21 mouse cellular contexts compared by ENCODE assay signal in genomic region chr17:34680191-34680590, GRCm38 (mm10). TPM values are rescaled to one million over a fixed set of nuclear protein-coding genes. Genes with fewer than 3 reads are reported as not detected.
A peak's percentile ranks its signal among the peaks of the same experiment; 100 is the strongest.
DNase-seq lines count a peak whose midpoint lies in the region; TF ChIP-seq lines count a peak whose summit lies in the region.
"Had no signal": no experiment of that assay in that cellular context is flagged by ENCODE, and none has a peak within 500 bp of the region (broad histone marks: within the 10 kb centered on the region; RNA-seq: fewer than 3 reads in every experiment).

No protein-coding gene starts in this region.

- no peaks in the 10 kb centered on the region for H3K79me2 ChIP-seq in heart, adult 2 months (replicated peaks; ENCODE audit: control insufficient read depth, insufficient read depth, low read length)

- no peaks in the 10 kb centered on the region for H3K9me3 ChIP-seq in E14TG2a.4 (ENCODE audit: low read length)
- H3K9me3 ChIP-seq: embryonic facial prominence, embryonic 13.5 days; forebrain, embryonic 12.5 days; forebrain, embryonic 15.5 days; hindbrain, embryonic 12.5 days; hindbrain, embryonic 15.5 days had no signal

- no peaks in the 10 kb centered on the region for H3K27me3 ChIP-seq in heart, adult 2 months (ENCODE audit: control insufficient read depth, insufficient read depth, low read length)
- H3K27me3 ChIP-seq in E14TG2a.4 (ENCODE audit: insufficient read depth, low read length), result peaks cover 97% of the 10 kb centered on the region
- H3K27me3 ChIP-seq: forebrain, embryonic 15.5 days; hindbrain, embryonic 15.5 days had no signal

- H3K9ac ChIP-seq in heart, adult 2 months (ENCODE audit: low read depth, low read length), result no peak overlapping the region
- H3K9ac ChIP-seq: forebrain, embryonic 12.5 days; forebrain, embryonic 15.5 days; hindbrain, embryonic 12.5 days; hindbrain, embryonic 15.5 days had no signal

- no peak for TF ChIP-seq EP300 in heart, adult 2 months (IDR thresholded peaks at IDR 0.05; ENCODE audit: insufficient read depth, low read depth, low read length)

- 87% methylated on average over 26 of the region's 26 CpGs for WGBS in heart, adult 2 months

- no peak for TF ChIP-seq CTCF in heart, adult 2 months (IDR thresholded peaks at IDR 0.05)
- no peak for TF ChIP-seq CTCF in E14TG2a.4 (conservative IDR thresholded peaks at IDR 0.05; ENCODE audit: low read length)

- peak; percentile 94 for DNase-seq in heart, adult 11 months
- no peak for DNase-seq in heart, adult 2 months
- DNase-seq in 416B (ENCODE audit: low read depth), result peak; percentile 20
- peak; percentile 47 for DNase-seq in testis, postnatal 10 days (ENCODE audit: low spot score)
- DNase-seq in c-Kit-positive CD71-positive TER-119-positive erythroid progenitor cells, embryonic 14.5 days (ENCODE audit: low spot score), result no peak
- DNase-seq: adrenal gland, adult 8-10 months; adrenal gland, postnatal 25 days; cerebellum, adult 18-20 months; cerebellum, adult 9-10 months; cerebellum, postnatal 14 days; gastrocnemius, postnatal 14 days had no signal

- TF ChIP-seq POLR2A in heart, adult 2 months (IDR thresholded peaks at IDR 0.05; ENCODE audit: insufficient read depth, low read depth, low read length), result no peak

- H3K4me3 ChIP-seq in heart, adult 2 months, result no peak overlapping the region
- H3K4me3 ChIP-seq in E14TG2a.4 (replicated peaks; ENCODE audit: low read length), result peak overlapping the region; percentile 71
- H3K4me3 ChIP-seq: embryonic facial prominence, embryonic 13.5 days; erythroblast, embryonic 14.5 days; forebrain, embryonic 12.5 days; forebrain, embryonic 15.5 days; hindbrain, embryonic 12.5 days; hindbrain, embryonic 15.5 days had no signal

- intact Hi-C loops in heart, adult 2 months (cut with DNase I), result loop anchor here (2.0 kb wide), 1 partner anchor 25 kb away; no protein-coding TSS in a partner anchor

- H3K36me3 ChIP-seq in heart, adult 2 months (ENCODE audit: control insufficient read depth, insufficient read depth, low read length), result no peaks in the 10 kb centered on the region
- H3K36me3 ChIP-seq in E14TG2a.4 (ENCODE audit: insufficient read depth, low read length), result no peaks in the 10 kb centered on the region
- H3K36me3 ChIP-seq: embryonic facial prominence, embryonic 13.5 days; forebrain, embryonic 12.5 days; forebrain, embryonic 15.5 days; hindbrain, embryonic 12.5 days; hindbrain, embryonic 15.5 days had no signal

- H3K4me1 ChIP-seq in heart, adult 2 months (ENCODE audit: control insufficient read depth, insufficient read depth, low read length), result peaks cover 27% of the 10 kb centered on the region
- peaks cover 46% of the 10 kb centered on the region for H3K4me1 ChIP-seq in E14TG2a.4 (replicated peaks; ENCODE audit: low read depth, low read length)
- H3K4me1 ChIP-seq: forebrain, embryonic 12.5 days; hindbrain, embryonic 15.5 days had no signal

- no peak overlapping the region for H3K27ac ChIP-seq in heart, adult 2 months
- H3K27ac ChIP-seq: embryonic facial prominence, embryonic 13.5 days; forebrain, embryonic 12.5 days; forebrain, embryonic 15.5 days; hindbrain, embryonic 12.5 days; hindbrain, embryonic 15.5 days had no signal

RNA-seq across cellular contexts. Expression of gene Tnxb, which starts 9.9 kb away (rescaled TPM):
- 10 to 100 TPM; 28.5 to 28.8 TPM for total RNA-seq in heart, adult 2 months (2021)
- polyA plus RNA-seq in heart, adult 2 months (2012; rRNA removed), result 27.3 and 32.7 TPM in 2 replicates
- polyA plus RNA-seq: activated CD4-positive, CD25-positive, alpha-beta regulatory T cell, adult 4 months; erythroblast, embryonic 14.5 days had no signal

RNA-seq across cellular contexts. Expression of gene Atf6b, which starts 33.2 kb away (rescaled TPM):
- 10 to 100 TPM; 15.3 to 18.4 TPM for total RNA-seq in heart, adult 2 months (2021)
- polyA plus RNA-seq in heart, adult 2 months (2012; rRNA removed), result 25.3 and 27.4 TPM in 2 replicates

RNA-seq across cellular contexts. Expression of gene Fkbpl, which starts 35.6 kb away (rescaled TPM):
- total RNA-seq in heart, adult 2 months (2021), result 1 to 10 TPM; 7.9 TPM
- polyA plus RNA-seq in heart, adult 2 months (2012; rRNA removed), result 4.0 and 8.8 TPM in 2 replicates

RNA-seq across cellular contexts. Expression of gene Prrt1, which starts 50.9 kb away (rescaled TPM):
- 1 to 10 TPM in 1 of 2 experiments, under 1 TPM in 1; 0.86 to 1.4 TPM for total RNA-seq in heart, adult 2 months (2021)
- 2.7 and 7.0 TPM in 2 replicates for polyA plus RNA-seq in heart, adult 2 months (2012; rRNA removed)
- total RNA-seq: hematopoietic stem cell, adult 5-6 weeks had no signal
- polyA plus RNA-seq: erythroblast, embryonic 14.5 days; heart, embryonic 11.5 days had no signal

RNA-seq across cellular contexts. Expression of gene Ppt2, which starts 51.9 kb away (rescaled TPM):
- 10 to 100 TPM; 53.0 to 63.9 TPM for total RNA-seq in heart, adult 2 months (2021)
- polyA plus RNA-seq in heart, adult 2 months (2012; rRNA removed), result 50.5 and 55.7 TPM in 2 replicates

Comparison
In these comparisons a context has a peak if more than half of its experiments do, and no peak if none do; other contexts are left out.
1. DNase-seq: peak in heart, adult 11 months (single experiment), 416B (single experiment) and testis, postnatal 10 days (single experiment); none in heart, adult 2 months (0 of 2) and c-Kit-positive CD71-positive TER-119-positive erythroid progenitor cells, embryonic 14.5 days (single experiment).